Mouse (Mus musculus) heart, postnatal 0 days (tissue): ENCODE data around the gene Bclaf1.

Experiments
- CTCF ChIP-seq: IDR thresholded peaks from 2 replicates; pipeline ENCODE4 v1.5.1; 2016; ENCODE audit warnings: antibody characterized with exemption, control low read depth, low read depth
- EP300 ChIP-seq: IDR thresholded peaks from 2 replicates; pipeline ENCODE4 v1.6.1; 2016; ENCODE audit warnings: antibody characterized with exemption, low read depth

DNA sequence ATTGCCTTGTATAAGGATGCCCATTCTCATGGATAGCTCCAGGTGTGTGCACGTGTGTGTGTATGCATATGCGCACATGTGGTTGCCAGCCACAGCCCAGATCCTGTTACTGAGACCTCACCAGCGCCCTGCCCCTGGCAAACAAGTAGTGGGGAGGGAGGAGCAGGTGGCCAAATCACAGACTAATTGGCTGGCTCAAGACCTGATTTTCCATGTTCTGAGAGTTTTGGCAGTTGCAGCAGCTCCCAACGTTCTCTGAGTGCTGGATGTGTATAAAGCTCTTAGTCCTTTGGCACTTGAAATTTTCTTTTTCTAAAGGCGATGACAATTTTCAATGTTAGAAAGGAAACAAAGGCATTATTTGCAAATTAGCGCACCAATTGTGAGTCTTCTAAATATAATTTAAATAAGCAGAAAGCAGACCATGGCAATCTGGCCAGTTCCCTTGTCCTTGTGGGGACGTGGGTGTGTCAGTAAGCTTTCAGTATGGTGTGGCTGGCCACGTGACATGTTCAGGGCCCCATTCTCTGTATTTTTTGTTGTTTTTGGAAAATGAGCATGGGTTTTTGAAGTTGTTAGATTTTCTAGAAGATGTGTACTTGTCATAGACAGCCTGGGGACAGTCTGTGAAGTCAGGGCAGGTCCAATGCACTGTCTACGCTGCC is 66.9 kb downstream of the Bclaf1 start:
- TF ChIP-seq CTCF (no peak), EP300 (no peak)
